Mouse (Mus musculus) heart, postnatal 14 days (tissue): ENCODE data around the gene Fam173a. TPM values are rescaled to one million over a fixed set of nuclear protein-coding genes. Genes with fewer than 3 reads are reported as not detected.
A peak's percentile ranks its signal among the peaks of the same experiment; 100 is the strongest.
"Not testable (repeated sequence)": the region's sequence is repeated elsewhere in the genome, so short reads cannot be mapped to it uniquely, and the experiment has no call there.

Source experiments
- DNase-seq, 2 experiments: peaks; one replicate each; pipeline ENCODE4 v3.0.0; 2021 to 2022
- intact Hi-C: fragments of 180-260 bp; cut with DNase I; formaldehyde crosslinking; loops from one replicate; pipeline ENCODE4 v1.15.1; 2025
- total RNA-seq, 2 experiments: library from RNA; stranded (reverse); gene quantifications; 2 replicates each; pipeline ENCODE4 v1.2.3; 2021

Gene Fam173a
- total RNA-seq, 2 experiments from 2014 or later: 36.4 to 37.4 TPM

- intact Hi-C loops, DNase-seq: not testable (repeated sequence)
These were observed 14.8 kb upstream of the Fam173a start for GRCm38 (mm10) chr17:25807452-25807851.

GRCm38 (mm10) chr17:25806507-25806906 is 13.8 kb upstream of the Fam173a start:
- intact Hi-C loops: no loop called here
- DNase-seq: no peak

GRCm38 (mm10) chr17:25802825-25803517 is 10.3 kb upstream of the Fam173a start:
- peak; percentile 51 to 74 for DNase-seq
- intact Hi-C loops: loop anchor here (5.0 kb wide), 1 partner anchor 226 kb away; the partner anchor contains the start of gene Lmf1

- peak; percentile 60 to 78 for DNase-seq
These were observed 8.3 kb upstream of the Fam173a start for GRCm38 (mm10) chr17:25801029-25801428.

GRCm38 (mm10) chr17:25796951-25797369 is 4.3 kb upstream of the Fam173a start, which contains the start of gene Metrn:
Metrn (minus strand) TSS chr17:25797136.
- DNase-seq: peak; percentile 90 to 91
- intact Hi-C loops: no loop called here

More at GRCm38 (mm10) chr17:25801029-25801428, 8.3 kb upstream of the Fam173a start:
- intact Hi-C loops: loop anchor here (1.0 to 5.0 kb wide), 3 partner anchors 28 to 224 kb away; partner anchors contain the start of genes Lmf1 and Narfl

GRCm38 (mm10) chr17:25796211-25796771 is 3.6 kb upstream of the Fam173a start:
- intact Hi-C loops: no loop called here
- DNase-seq: peak; percentile 61 to 68

- intact Hi-C loops: no loop called here
- DNase-seq: no peak
These were observed 3.0 kb upstream of the Fam173a start, which contains the start of gene AC134908.4 for GRCm38 (mm10) chr17:25795609-25796092. AC134908.4 (minus strand) TSS chr17:25795659.

- DNase-seq: no peak
- intact Hi-C loops: no loop called here
These were observed 2.3 kb upstream of the Fam173a start for GRCm38 (mm10) chr17:25794998-25795397.

GRCm38 (mm10) chr17:25794197-25794596 is 1.5 kb upstream of the Fam173a start:
- DNase-seq: no peak
- intact Hi-C loops: no loop called here

- intact Hi-C loops: no loop called here
- peak; percentile 84 to 90 for DNase-seq
These were observed 716 bp downstream of the Fam173a start for GRCm38 (mm10) chr17:25791843-25792527.

- intact Hi-C loops: no loop called here
- no peak for DNase-seq
These were observed 1.3 kb downstream of the Fam173a start for GRCm38 (mm10) chr17:25791320-25791842.

GRCm38 (mm10) chr17:25786781-25787504 is 5.8 kb downstream of the Fam173a start:
- no peak for DNase-seq
- intact Hi-C loops: no loop called here

- intact Hi-C loops: no loop called here
- no peak for DNase-seq
These were observed 6.4 kb downstream of the Fam173a start, which contains the start of gene Ccdc78 for GRCm38 (mm10) chr17:25786280-25786679. Ccdc78 (plus strand) TSS chr17:25786580.

GRCm38 (mm10) chr17:25785281-25785745 is 7.4 kb downstream of the Fam173a start, which contains the start of gene Haghl:
Haghl (minus strand) TSS chr17:25785673.
- peak; percentile 95 to 96 for DNase-seq
- intact Hi-C loops: no loop called here

GRCm38 (mm10) chr17:25783861-25784574 is 8.7 kb downstream of the Fam173a start:
- intact Hi-C loops: no loop called here
- no peak for DNase-seq

- DNase-seq: peak; percentile 57 to 69
- intact Hi-C loops: no loop called here
These were observed 9.6 kb downstream of the Fam173a start for GRCm38 (mm10) chr17:25783086-25783485.

- no peak for DNase-seq
- intact Hi-C loops: no loop called here
These were observed 11.4 kb downstream of the Fam173a start for GRCm38 (mm10) chr17:25781339-25781738.

- DNase-seq: no peak
- intact Hi-C loops: no loop called here
These were observed 14.8 kb downstream of the Fam173a start for GRCm38 (mm10) chr17:25777948-25778347.
